Mouse (Mus musculus): Measurements from ENCODE around the gene Gm26992. TPM values are rescaled to one million over a fixed set of nuclear protein-coding genes. Genes with fewer than 3 reads are reported as not detected.

Gene Gm26992
- polyA plus RNA-seq, 1 experiment from 2014 or later, result not detected

- H3K9me3 ChIP-seq (replicated peaks; ENCODE audit: low read length), result no peaks in the 10 kb centered on the region
- H3K36me3 ChIP-seq (ENCODE audit: insufficient read depth, low read length), result no peaks in the 10 kb centered on the region
- no peak overlapping the region for H3K4me3 ChIP-seq (replicated peaks; ENCODE audit: low read depth, low read length)
- DNase-seq (ENCODE audit: low spot score) (no peak), ATAC-seq (replicated peaks; ENCODE audit: low FRiP score, low read depth) (no peak)
- no peaks in the 10 kb centered on the region for H3K4me1 ChIP-seq (replicated peaks; ENCODE audit: insufficient read depth, low read length)
- H3K9ac ChIP-seq (ENCODE audit: low read depth, low read length), result no peak overlapping the region
- 76% methylated on average over 6 of the region's 6 CpGs for WGBS
- no peak overlapping the region for H3K4me2 ChIP-seq (ENCODE audit: low read length)
- H3K27ac ChIP-seq, result no peak overlapping the region
- H3K27me3 ChIP-seq (ENCODE audit: insufficient read depth, low read length), result peaks cover 6% of the 10 kb centered on the region; the same call in 1 of the 2 replicates
- no peak for TF ChIP-seq CTCF (IDR thresholded peaks at IDR 0.05; ENCODE audit: low read depth)
These were observed 31.0 kb downstream of the Gm26992 start for GRCm38 (mm10) chrX:103452815-103453214.

DNA sequence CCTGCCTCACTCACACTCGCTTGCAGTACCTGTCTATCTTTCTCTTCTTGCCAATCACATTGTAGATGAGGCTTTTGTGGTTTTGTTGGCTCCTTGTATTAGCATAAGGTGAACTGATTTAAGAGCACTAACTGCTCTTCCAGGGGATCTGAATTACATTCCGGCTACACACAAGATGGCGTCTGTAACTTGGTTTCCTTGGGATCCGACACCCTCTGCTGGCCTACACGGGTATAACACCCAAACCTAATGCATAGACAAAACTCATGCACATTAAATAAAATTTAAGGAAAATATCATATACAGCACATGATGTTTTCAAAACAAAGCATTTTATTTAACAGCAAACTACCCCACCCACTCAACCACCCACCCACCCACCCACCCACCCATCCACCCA, 38.2 kb downstream of the Gm26992 start:
- no peak for ATAC-seq (replicated peaks; ENCODE audit: low FRiP score, low read depth)
- Histone ChIP-seq H3K4me1 (replicated peaks; ENCODE audit: insufficient read depth, low read length) (no peaks in the 10 kb centered on the region), H3K36me3 (ENCODE audit: insufficient read depth, low read length) (no peaks in the 10 kb centered on the region), H3K9ac (ENCODE audit: low read depth, low read length) (no peak overlapping the region), H3K27me3 (ENCODE audit: insufficient read depth, low read length) (no peaks in the 10 kb centered on the region), H3K9me3 (replicated peaks; ENCODE audit: low read length) (no peaks in the 10 kb centered on the region), H3K4me2 (ENCODE audit: low read length) (no peak overlapping the region), H3K27ac (no peak overlapping the region), H3K4me3 (replicated peaks; ENCODE audit: low read depth, low read length) (no peak overlapping the region)
- peak; percentile 46; the same call in 1 of the 2 replicates for TF ChIP-seq CTCF (IDR thresholded peaks at IDR 0.05; ENCODE audit: low read depth)
- no peak for DNase-seq (ENCODE audit: low spot score)
- 74% methylated on average over 5 of the region's 5 CpGs for WGBS

- Histone ChIP-seq H3K9ac (ENCODE audit: low read depth, low read length) (no peak overlapping the region), H3K4me2 (ENCODE audit: low read length) (no peak overlapping the region), H3K27ac (no peak overlapping the region), H3K36me3 (ENCODE audit: insufficient read depth, low read length) (no peaks in the 10 kb centered on the region), H3K27me3 (ENCODE audit: insufficient read depth, low read length) (no peaks in the 10 kb centered on the region), H3K4me3 (replicated peaks; ENCODE audit: low read depth, low read length) (no peak overlapping the region), H3K4me1 (replicated peaks; ENCODE audit: insufficient read depth, low read length) (no peaks in the 10 kb centered on the region), H3K9me3 (replicated peaks; ENCODE audit: low read length) (no peaks in the 10 kb centered on the region)
- 79% methylated on average over 2 of the region's 2 CpGs for WGBS
- no peak; the same call in 1 of the 2 replicates for TF ChIP-seq CTCF (IDR thresholded peaks at IDR 0.05; ENCODE audit: low read depth)
- ATAC-seq (replicated peaks; ENCODE audit: low FRiP score, low read depth) (no peak), DNase-seq (ENCODE audit: low spot score) (no peak)
These were observed 47.2 kb downstream of the Gm26992 start for GRCm38 (mm10) chrX:103468998-103469397.

DNA sequence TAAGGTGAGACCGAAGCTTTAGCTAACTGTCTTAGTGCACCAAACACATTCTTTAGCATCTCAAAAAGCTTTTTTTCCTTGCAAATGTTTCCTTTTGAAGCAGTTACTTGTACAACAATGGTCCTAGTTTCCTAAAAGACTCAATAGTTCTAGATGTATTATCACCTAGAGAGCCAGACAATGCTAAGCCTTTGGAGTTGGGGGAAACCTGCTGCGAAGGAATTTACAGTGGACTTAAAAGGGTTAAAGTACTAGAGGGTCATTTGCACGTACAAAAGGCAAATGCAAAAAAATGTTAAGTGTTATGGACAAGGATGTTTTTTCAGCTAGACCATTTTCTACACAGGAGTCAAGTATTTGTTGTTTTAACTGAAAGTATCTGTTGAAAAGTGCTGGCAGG, 50.5 kb downstream of the Gm26992 start:
- ATAC-seq (replicated peaks; ENCODE audit: low FRiP score, low read depth), result no peak

GRCm38 (mm10) chrX:103477507-103477906, 55.7 kb downstream of the Gm26992 start:
- Histone ChIP-seq H3K27ac (no peak overlapping the region), H3K9ac (ENCODE audit: low read depth, low read length) (no peak overlapping the region), H3K4me2 (ENCODE audit: low read length) (no peak overlapping the region), H3K4me1 (replicated peaks; ENCODE audit: insufficient read depth, low read length) (no peaks in the 10 kb centered on the region), H3K36me3 (ENCODE audit: insufficient read depth, low read length) (no peaks in the 10 kb centered on the region), H3K9me3 (replicated peaks; ENCODE audit: low read length) (no peaks in the 10 kb centered on the region), H3K27me3 (ENCODE audit: insufficient read depth, low read length) (no peaks in the 10 kb centered on the region), H3K4me3 (replicated peaks; ENCODE audit: low read depth, low read length) (no peak overlapping the region)
- peak; percentile 59 for DNase-seq (ENCODE audit: low spot score)
- 17% methylated on average over 3 of the region's 3 CpGs for WGBS
- no peak; the same call in 1 of the 2 replicates for ATAC-seq (replicated peaks; ENCODE audit: low FRiP score, low read depth)
- TF ChIP-seq CTCF (IDR thresholded peaks at IDR 0.05; ENCODE audit: low read depth), result peak; percentile 75

More for the DNA sequence above, 50.5 kb downstream of the Gm26992 start:
- Histone ChIP-seq H3K4me3 (replicated peaks; ENCODE audit: low read depth, low read length) (no peak overlapping the region), H3K27me3 (ENCODE audit: insufficient read depth, low read length) (no peaks in the 10 kb centered on the region), H3K4me1 (replicated peaks; ENCODE audit: insufficient read depth, low read length) (no peaks in the 10 kb centered on the region), H3K27ac (no peak overlapping the region), H3K36me3 (ENCODE audit: insufficient read depth, low read length) (no peaks in the 10 kb centered on the region), H3K4me2 (ENCODE audit: low read length) (no peak overlapping the region), H3K9me3 (replicated peaks; ENCODE audit: low read length) (no peaks in the 10 kb centered on the region), H3K9ac (ENCODE audit: low read depth, low read length) (no peak overlapping the region)
- TF ChIP-seq CTCF (IDR thresholded peaks at IDR 0.05; ENCODE audit: low read depth), result no peak
- DNase-seq (ENCODE audit: low spot score), result no peak
- WGBS, result 69% methylated on average over 3 of the region's 3 CpGs

- peak overlapping the region; percentile 42 for H3K9ac ChIP-seq (ENCODE audit: low read depth, low read length)
These were observed 59.7 kb downstream of the Gm26992 start for GRCm38 (mm10) chrX:103481243-103482096.

More at GRCm38 (mm10) chrX:103481243-103482096, 59.7 kb downstream of the Gm26992 start:
- no peaks in the 10 kb centered on the region for H3K27me3 ChIP-seq (ENCODE audit: insufficient read depth, low read length)
- peak; percentile 24; the same call in 1 of the 2 replicates for TF ChIP-seq CTCF (IDR thresholded peaks at IDR 0.05; ENCODE audit: low read depth)
- peak; percentile 74; the same call in 1 of the 2 replicates for ATAC-seq (replicated peaks; ENCODE audit: low FRiP score, low read depth)
- 54% methylated on average over 32 of the region's 32 CpGs for WGBS
- peak overlapping the region; percentile 36 for H3K4me3 ChIP-seq (replicated peaks; ENCODE audit: low read depth, low read length)
- peak overlapping the region; percentile 43 for H3K4me2 ChIP-seq (ENCODE audit: low read length)
- no peaks in the 10 kb centered on the region for H3K9me3 ChIP-seq (replicated peaks; ENCODE audit: low read length)
- peak overlapping the region; percentile 67 for H3K27ac ChIP-seq
- no peaks in the 10 kb centered on the region for H3K4me1 ChIP-seq (replicated peaks; ENCODE audit: insufficient read depth, low read length)
- H3K36me3 ChIP-seq (ENCODE audit: insufficient read depth, low read length), result no peaks in the 10 kb centered on the region
- DNase-seq (ENCODE audit: low spot score), result no peak

Data from kidney, postnatal 0 days (tissue).